Mouse (Mus musculus) forebrain, embryonic 16.5 days (tissue): Measurements from ENCODE around the gene Dpf3. TPM values are rescaled to one million over a fixed set of nuclear protein-coding genes. Genes with fewer than 3 reads are reported as not detected.

Experiments
- ATAC-seq: fragments of 200-750 bp; cut with Nextera tagmentation; 2 replicates; pipeline ENCODE4 v1.8.0; 2017; ENCODE audit warnings: mild to moderate bottlenecking, moderate library complexity
- H3K27ac ChIP-seq: fragments of 300-500 bp; sonication (generic); 2 replicates; pipeline ENCODE4 v1.5.1; 2014; ENCODE audit warnings: low read length, control low read depth
- H3K27me3 ChIP-seq: fragments of 300-500 bp; sonication (generic); replicated peaks from 2 replicates; pipeline ENCODE4 v1.6.1; 2014; ENCODE audit warnings: low read length; ENCODE audit not compliant: control insufficient read depth, insufficient read depth
- H3K36me3 ChIP-seq: fragments of 300-500 bp; sonication (generic); 2 replicates; pipeline ENCODE4 v1.6.1; 2014; ENCODE audit not compliant: control insufficient read depth, insufficient read depth
- H3K4me1 ChIP-seq: fragments of 300-500 bp; sonication (generic); replicated peaks from 2 replicates; pipeline ENCODE4 v1.6.1; 2014; ENCODE audit warnings: low read length; ENCODE audit not compliant: control insufficient read depth, insufficient read depth
- H3K4me2 ChIP-seq: fragments of 300-500 bp; sonication (generic); 2 replicates; pipeline ENCODE4 v1.6.1; 2014; ENCODE audit warnings: mild to moderate bottlenecking, low read length, control low read depth
- H3K4me3 ChIP-seq: fragments of 300-500 bp; sonication (generic); replicated peaks from 2 replicates; pipeline ENCODE4 v1.5.1; 2014; ENCODE audit warnings: mild to moderate bottlenecking, low read length, control low read depth
- H3K9ac ChIP-seq: fragments of 300-500 bp; sonication (generic); replicated peaks from 2 replicates; pipeline ENCODE4 v1.6.1; 2014; ENCODE audit warnings: low read depth, low read length, control low read depth
- H3K9me3 ChIP-seq: fragments of 300-500 bp; sonication (generic); 2 replicates; pipeline ENCODE4 v1.6.1; 2016; ENCODE audit warnings: low read length; ENCODE audit not compliant: control insufficient read depth
- WGBS: fragments of 180-500 bp; shearing (Covaris S2); extraction: QIAGEN DNeasy Blood & Tissue Kit; methylation state at CpG from one replicate; pipeline ENCODE4 v1.1.7; 2014; 5-methylcytosine and 5-hydroxymethylcytosine counted together
- polyA plus RNA-seq: library from polyadenylated mRNA; unstranded; fragments of >200 nt; fragmentation: Nextera tagmentation; extraction: Ambion mirVana; gene quantifications from 2 replicates; pipeline ENCODE4 v1.2.1, GENCODE M21; 2015

The Dpf3 gene
- polyA plus RNA-seq, 1 experiment from 2014 or later: 10.3 TPM

DNA sequence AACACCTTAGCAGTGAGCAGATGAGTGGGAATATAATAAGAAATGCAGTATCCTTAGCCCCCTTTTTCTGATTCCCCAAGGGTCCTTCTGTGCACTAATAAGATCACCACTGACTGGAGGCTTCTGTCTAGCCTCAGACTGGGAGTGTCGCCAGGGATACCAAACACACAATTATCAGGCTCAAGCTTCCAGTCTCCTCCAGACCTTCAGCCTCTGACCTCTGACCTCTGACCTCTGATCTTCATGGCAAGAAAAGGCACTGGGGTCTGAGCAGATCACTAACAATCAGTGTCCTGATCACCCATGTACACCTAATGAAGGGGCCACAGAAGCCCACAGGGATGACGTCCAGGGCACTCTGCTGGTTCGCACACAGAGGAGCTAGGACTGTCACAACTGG lies 125.7 kb downstream of the Dpf3 start:
- Histone ChIP-seq H3K36me3 (no peaks in the 10 kb centered on the region), H3K9me3 (peaks cover 7% of the 10 kb centered on the region; the same call in 1 of the 2 replicates), H3K27ac (no peak overlapping the region), H3K9ac (no peak overlapping the region), H3K27me3 (no peaks in the 10 kb centered on the region), H3K4me1 (no peaks in the 10 kb centered on the region), H3K4me2 (no peak overlapping the region), H3K4me3 (no peak overlapping the region)
- 51% methylated on average over 3 of the region's 3 CpGs for WGBS
- ATAC-seq: no peak

DNA sequence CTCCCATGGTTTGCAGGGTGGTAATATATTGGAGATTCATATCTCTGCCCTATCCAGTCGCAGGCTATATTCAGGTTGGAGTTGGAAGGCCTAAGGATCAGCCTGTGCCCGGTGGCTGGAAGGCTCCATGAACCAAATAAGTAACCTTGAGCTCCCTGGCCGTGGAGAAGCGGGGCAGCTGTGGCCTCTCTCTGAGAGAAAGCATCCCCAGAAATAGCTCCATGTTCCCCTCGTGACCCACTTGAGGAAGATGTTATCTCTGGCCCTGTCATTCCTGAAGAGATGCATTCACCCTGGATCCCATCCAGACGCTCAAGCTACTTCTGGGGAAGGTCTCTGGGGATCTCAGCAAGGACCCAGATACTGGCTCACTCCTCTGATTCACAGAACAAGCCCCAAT lies 134.9 kb downstream of the Dpf3 start:
- H3K27me3 ChIP-seq: no peaks in the 10 kb centered on the region
- H3K4me3 ChIP-seq: no peak overlapping the region
- no peaks in the 10 kb centered on the region for H3K36me3 ChIP-seq
- no peak overlapping the region for H3K27ac ChIP-seq
- no peak for ATAC-seq
- no peaks in the 10 kb centered on the region for H3K9me3 ChIP-seq
- H3K4me1 ChIP-seq: no peaks in the 10 kb centered on the region
- WGBS: 91% methylated on average over 6 of the region's 6 CpGs
- H3K4me2 ChIP-seq: no peak overlapping the region
- no peak overlapping the region for H3K9ac ChIP-seq

DNA sequence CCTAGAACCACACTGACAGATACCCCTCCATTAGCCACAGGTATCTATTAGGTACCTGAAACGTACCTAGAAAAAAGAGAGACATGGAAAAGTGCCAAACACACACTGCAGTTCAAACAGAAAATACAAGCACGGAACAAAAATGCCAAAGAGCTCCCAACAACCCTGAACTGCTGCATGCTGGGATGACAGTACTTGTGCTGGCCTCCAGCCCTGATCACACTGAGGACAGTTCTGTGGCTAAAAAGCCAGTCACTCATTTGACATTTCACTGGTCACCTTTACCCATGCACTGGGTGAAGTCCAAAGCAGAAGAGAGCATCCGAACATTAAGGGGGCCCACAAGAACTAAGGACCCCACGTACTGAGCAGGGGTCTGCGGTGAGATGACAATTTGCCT lies 137.8 kb downstream of the Dpf3 start:
- 82% methylated on average over 5 of the region's 5 CpGs for WGBS
- Histone ChIP-seq H3K27ac (no peak overlapping the region), H3K27me3 (no peaks in the 10 kb centered on the region), H3K4me1 (no peaks in the 10 kb centered on the region), H3K4me2 (no peak overlapping the region), H3K9me3 (no peaks in the 10 kb centered on the region), H3K4me3 (no peak overlapping the region), H3K36me3 (no peaks in the 10 kb centered on the region), H3K9ac (no peak overlapping the region)
- no peak for ATAC-seq

DNA sequence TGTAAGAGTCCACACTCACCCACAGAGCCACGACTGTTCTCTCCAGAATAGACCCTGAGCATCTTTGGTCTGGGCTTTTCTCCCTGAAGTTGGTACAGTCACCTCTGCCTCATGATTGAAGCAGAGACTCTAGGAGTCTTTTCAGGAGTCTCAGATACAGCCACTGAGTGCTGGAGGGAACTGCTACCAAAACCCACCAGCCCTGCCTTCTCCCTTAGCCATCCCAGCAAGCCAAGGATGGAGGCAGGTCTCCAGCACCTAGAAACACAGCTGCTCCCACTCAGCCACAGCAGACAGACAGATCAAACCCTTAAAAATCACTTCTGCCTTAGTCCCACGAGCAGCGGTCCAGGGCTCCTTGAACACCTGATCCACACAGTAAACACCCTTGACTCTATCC lies 139.3 kb downstream of the Dpf3 start:
- Histone ChIP-seq H3K9me3 (no peaks in the 10 kb centered on the region), H3K27ac (no peak overlapping the region), H3K36me3 (no peaks in the 10 kb centered on the region), H3K27me3 (no peaks in the 10 kb centered on the region), H3K4me2 (no peak overlapping the region), H3K9ac (no peak overlapping the region), H3K4me3 (no peak overlapping the region), H3K4me1 (no peaks in the 10 kb centered on the region)
- no peak for ATAC-seq
- 77% methylated on average over 3 of the region's 3 CpGs for WGBS

DNA sequence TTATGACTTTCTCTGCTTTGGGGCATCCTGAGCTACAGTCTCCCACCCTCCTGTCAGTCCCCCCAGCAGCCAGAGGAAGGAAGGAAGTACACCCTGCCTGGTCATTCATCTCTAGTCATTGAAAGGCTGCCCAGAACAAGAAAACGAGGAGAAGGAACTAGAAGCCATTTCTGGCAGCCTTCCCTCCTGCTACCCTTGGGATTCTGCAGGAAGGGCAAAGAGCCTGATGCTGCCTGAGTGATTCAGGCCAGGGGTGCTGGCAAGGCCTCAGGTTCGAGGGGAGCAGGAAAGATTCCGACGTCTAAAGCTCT lies 144.7 kb downstream of the Dpf3 start:
- no peaks in the 10 kb centered on the region for H3K27me3 ChIP-seq
- no peak; the same call in 1 of the 2 replicates for ATAC-seq
- H3K9ac ChIP-seq: no peak overlapping the region
- H3K4me3 ChIP-seq: no peak overlapping the region
- H3K9me3 ChIP-seq: no peaks in the 10 kb centered on the region
- H3K4me2 ChIP-seq: no peak overlapping the region
- 41% methylated on average over 4 of the region's 4 CpGs for WGBS
- H3K27ac ChIP-seq: peak overlapping the region; percentile 37; the same call in 1 of the 2 replicates
- peaks cover 11% of the 10 kb centered on the region for H3K4me1 ChIP-seq
- no peaks in the 10 kb centered on the region for H3K36me3 ChIP-seq

DNA sequence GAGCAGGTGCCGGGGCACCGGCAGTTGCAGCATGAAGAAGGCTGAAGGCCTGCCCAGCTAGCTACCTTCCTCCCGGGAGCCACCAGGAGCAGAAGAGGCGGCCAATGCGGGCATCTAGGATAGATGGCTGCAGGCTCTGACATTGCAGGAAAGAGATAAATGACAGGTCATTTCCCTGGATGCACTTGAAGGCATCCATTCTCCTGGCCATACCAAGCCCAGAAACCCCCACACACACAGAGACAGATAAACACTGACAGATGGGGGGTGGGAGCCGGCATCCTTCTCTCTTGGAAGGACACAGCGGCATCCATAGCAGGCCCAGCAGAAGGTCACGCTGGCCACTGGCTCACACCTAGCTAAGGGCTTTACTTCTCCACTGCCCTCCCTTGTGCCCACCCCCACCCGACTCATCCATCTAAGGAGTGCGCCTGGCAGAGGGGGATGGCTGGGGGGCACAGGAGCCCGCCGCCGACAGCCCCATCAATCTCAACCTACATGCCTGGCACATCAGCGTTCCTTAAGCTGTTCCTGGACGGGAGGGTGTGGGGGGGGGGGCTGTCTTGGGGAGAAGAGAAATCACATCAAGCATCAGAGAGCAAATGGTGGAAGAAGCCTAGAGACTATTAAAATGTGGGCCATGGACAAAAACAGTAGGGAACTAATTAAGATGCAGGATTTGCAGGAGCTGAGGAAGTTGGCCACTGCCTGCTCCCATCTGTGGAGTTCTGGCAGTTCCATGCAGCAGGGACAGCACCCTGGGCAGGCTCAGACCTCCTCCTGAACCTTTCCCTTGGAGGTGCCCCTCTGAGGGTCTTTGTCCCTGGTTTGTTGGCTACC lies 145.3 kb downstream of the Dpf3 start:
- Histone ChIP-seq H3K4me3 (no peak overlapping the region), H3K9me3 (no peaks in the 10 kb centered on the region), H3K27me3 (no peaks in the 10 kb centered on the region), H3K4me1 (peaks cover 17% of the 10 kb centered on the region), H3K27ac (peak overlapping the region; percentile 37; the same call in 1 of the 2 replicates), H3K36me3 (no peaks in the 10 kb centered on the region), H3K9ac (no peak overlapping the region), H3K4me2 (no peak overlapping the region)
- peak; percentile 76 for ATAC-seq
- WGBS: 64% methylated on average over 15 of the region's 15 CpGs

DNA sequence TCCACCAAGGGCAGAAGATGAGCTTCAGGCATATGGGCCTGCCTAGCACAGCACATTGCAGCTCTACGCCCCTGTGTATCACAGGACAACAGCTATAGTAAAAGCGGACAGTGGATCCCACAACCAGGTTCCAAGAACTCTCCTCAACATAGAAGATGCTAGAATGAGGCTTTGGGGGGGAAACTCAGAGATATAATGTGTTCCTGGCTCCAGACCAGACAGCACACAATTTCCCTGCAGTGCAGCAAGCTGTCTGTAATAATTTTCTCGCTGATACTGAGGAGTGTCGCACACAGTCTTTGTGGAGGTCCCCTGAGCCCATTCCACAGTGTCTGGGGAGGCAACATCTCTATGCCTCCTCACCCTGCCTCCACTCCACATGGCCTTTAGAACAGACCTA lies 146.6 kb downstream of the Dpf3 start:
- Histone ChIP-seq H3K4me1 (peaks cover 25% of the 10 kb centered on the region), H3K9me3 (no peaks in the 10 kb centered on the region), H3K36me3 (no peaks in the 10 kb centered on the region), H3K4me3 (no peak overlapping the region), H3K27ac (no peak overlapping the region), H3K9ac (no peak overlapping the region), H3K27me3 (no peaks in the 10 kb centered on the region), H3K4me2 (no peak overlapping the region)
- ATAC-seq: no peak
- WGBS: 76% methylated on average over 4 of the region's 4 CpGs

DNA sequence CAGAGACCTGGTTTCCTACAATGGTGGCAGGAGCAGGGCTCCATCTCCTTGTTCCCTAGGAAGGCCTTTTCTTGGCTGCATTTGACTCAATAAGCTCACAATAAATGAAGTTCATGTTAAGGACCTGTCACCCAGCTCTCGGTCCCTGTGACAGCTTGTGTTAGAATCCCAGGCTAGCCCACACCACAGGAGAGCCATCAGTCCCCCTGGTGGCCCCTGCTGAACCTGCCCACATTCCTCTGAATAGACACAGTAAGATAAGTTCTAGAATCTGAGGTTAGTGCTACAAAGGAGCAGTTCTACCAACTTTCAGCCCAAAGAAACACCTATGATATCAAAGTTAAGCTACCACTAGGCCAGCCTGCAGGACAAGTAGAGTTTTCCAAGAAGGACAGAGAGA lies 149.2 kb downstream of the Dpf3 start:
- Histone ChIP-seq H3K27ac (peak overlapping the region; percentile 67), H3K9ac (no peak overlapping the region), H3K9me3 (no peaks in the 10 kb centered on the region), H3K4me2 (no peak overlapping the region), H3K4me3 (no peak overlapping the region), H3K36me3 (no peaks in the 10 kb centered on the region), H3K4me1 (peaks cover 25% of the 10 kb centered on the region), H3K27me3 (no peaks in the 10 kb centered on the region)
- ATAC-seq: no peak
- 63% methylated on average over 1 of the region's 1 CpGs for WGBS

DNA sequence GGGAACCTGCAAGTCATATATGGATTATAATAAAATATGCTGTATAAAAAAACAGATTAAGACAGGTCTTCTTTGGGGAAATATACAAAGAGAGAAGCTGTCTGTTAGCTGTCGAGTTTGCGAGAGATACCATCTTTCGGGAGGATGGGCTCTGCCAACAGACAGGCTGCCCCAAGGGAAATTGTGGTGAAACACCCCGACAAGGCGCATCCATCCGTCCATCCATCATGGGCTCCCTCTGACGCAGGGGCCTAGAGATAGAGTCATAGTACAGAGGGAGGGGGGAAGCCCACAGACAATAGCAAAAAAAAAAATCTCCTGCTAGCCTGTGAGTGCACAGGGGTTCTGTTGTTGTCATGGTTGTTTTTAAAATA lies 149.8 kb downstream of the Dpf3 start:
- 0 out of 2 replicates have a peak overlapping the region, but pooled peaks have one; percentile 30 for H3K9ac ChIP-seq

More for the DNA sequence above, 149.8 kb downstream of the Dpf3 start:
- WGBS: 42% methylated on average over 7 of the region's 7 CpGs
- no peak overlapping the region for H3K4me3 ChIP-seq
- H3K27ac ChIP-seq: peak overlapping the region; percentile 67
- H3K4me1 ChIP-seq: peaks cover 22% of the 10 kb centered on the region
- no peaks in the 10 kb centered on the region for H3K9me3 ChIP-seq
- no peak for ATAC-seq
- no peaks in the 10 kb centered on the region for H3K36me3 ChIP-seq
- no peaks in the 10 kb centered on the region for H3K27me3 ChIP-seq
- no peak overlapping the region for H3K4me2 ChIP-seq
